In the genomic region with DNA sequence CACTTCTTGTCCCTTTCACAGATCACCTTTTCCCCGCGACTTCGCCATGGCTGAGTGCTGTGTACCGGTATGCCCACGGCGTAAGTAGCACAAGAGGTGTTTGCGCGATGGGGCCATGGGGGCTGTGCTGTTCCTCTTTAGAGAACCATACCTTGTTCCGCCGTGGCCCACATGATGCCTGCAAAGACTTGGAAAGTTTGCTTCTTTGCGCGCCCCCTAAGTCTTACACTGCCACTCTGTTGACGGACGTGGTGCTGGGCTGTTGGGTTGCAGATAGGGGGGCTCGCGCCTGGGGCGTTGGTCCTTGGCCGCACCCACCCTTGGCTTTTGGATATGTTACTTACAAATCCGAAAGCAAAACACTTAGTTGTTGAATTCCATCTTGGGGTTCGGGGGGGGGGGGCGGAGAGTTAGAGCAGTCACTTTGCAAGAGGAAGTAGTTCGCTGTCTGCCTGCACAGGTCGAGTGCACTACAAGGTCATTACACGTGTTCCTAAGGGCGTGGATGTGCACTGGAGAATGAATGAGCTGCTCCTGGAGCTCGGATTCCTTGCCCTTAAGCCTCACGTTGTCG, we compare ENCODE assay signal across 8 mouse cellular contexts. TPM values are rescaled to one million over a fixed set of nuclear protein-coding genes. Genes with fewer than 3 reads are reported as not detected.
A peak's percentile ranks its signal among the peaks of the same experiment; 100 is the strongest.
DNase-seq lines count a peak whose midpoint lies in the region; ATAC-seq and TF ChIP-seq lines count a peak whose summit lies in the region.

No protein-coding gene starts in this region.

- peak overlapping the region; percentile 97 for H3K9ac ChIP-seq in heart, embryonic 14.5 days (ENCODE audit: low read length)
- H3K9ac ChIP-seq in hindbrain, embryonic 15.5 days = peak overlapping the region; percentile 94
- H3K9ac ChIP-seq in lung, embryonic 16.5 days (ENCODE audit: low read length) = peak overlapping the region; percentile 97

- WGBS in heart, embryonic 14.5 days = under 1% methylated on average over 28 of the region's 28 CpGs
- WGBS in hindbrain, embryonic 15.5 days = under 1% methylated on average over 28 of the region's 28 CpGs
- WGBS in lung, embryonic 16.5 days = under 1% methylated on average over 28 of the region's 28 CpGs

- peak overlapping the region; percentile 97 for H3K27ac ChIP-seq in heart, embryonic 14.5 days (replicated peaks in 1 of 2; ENCODE audit: control insufficient read depth in 1 of 2, insufficient read depth in 1 of 2, low read depth in 2 of 2, low read length in 2 of 2)
- peak overlapping the region; percentile 87 for H3K27ac ChIP-seq in bone marrow macrophage, adult 2 months (ENCODE audit: insufficient read depth, low read depth, low read length)
- H3K27ac ChIP-seq in hindbrain, embryonic 15.5 days (replicated peaks) = peak overlapping the region; percentile 98
- peak overlapping the region; percentile 98 for H3K27ac ChIP-seq in lung, embryonic 16.5 days (ENCODE audit: low read length)

- H3K27me3 ChIP-seq in heart, embryonic 14.5 days (ENCODE audit: control insufficient read depth, insufficient read depth, low read length) = no peaks in the 10 kb centered on the region
- no peaks in the 10 kb centered on the region for H3K27me3 ChIP-seq in hindbrain, embryonic 15.5 days
- H3K27me3 ChIP-seq in lung, embryonic 16.5 days (ENCODE audit: control insufficient read depth, insufficient read depth, low read depth, low read length) = no peaks in the 10 kb centered on the region

- no peaks in the 10 kb centered on the region for H3K9me3 ChIP-seq in heart, embryonic 14.5 days (ENCODE audit: control insufficient read depth, low read length)
- no peaks in the 10 kb centered on the region for H3K9me3 ChIP-seq in hindbrain, embryonic 15.5 days
- H3K9me3 ChIP-seq in lung, embryonic 16.5 days (ENCODE audit: control insufficient read depth, low read length) = no peaks in the 10 kb centered on the region

- ATAC-seq in heart, embryonic 14.5 days (ENCODE audit: insufficient number of reproducible peaks, insufficient read depth, low FRiP score, low read depth) = no peak
- ATAC-seq in hindbrain, embryonic 15.5 days (ENCODE audit: low FRiP score, low read depth) = peak; percentile 28
- no peak; the same call in 1 of the 2 replicates for ATAC-seq in lung, embryonic 16.5 days (ENCODE audit: low read depth)

- no peak for DNase-seq in heart, adult 8-10 months (ENCODE audit: low spot score)
- no peak for DNase-seq in left cerebral cortex, adult 8-10 months (ENCODE audit: low spot score in 2 of 2)
- no peak for DNase-seq in left cerebral cortex, adult 9 months (ENCODE audit: low spot score in 2 of 2)
- no peak for DNase-seq in yolk sac, embryonic 10.5 days (ENCODE audit: low spot score)

- peaks cover 10 to 30% of the 10 kb centered on the region in 2 experiments for H3K4me1 ChIP-seq in heart, embryonic 14.5 days (ENCODE audit: control insufficient read depth in 2 of 2, insufficient read depth in 2 of 2, low read length in 2 of 2)
- H3K4me1 ChIP-seq in bone marrow macrophage, adult 2 months (ENCODE audit: control insufficient read depth, insufficient read depth, low read length) = peaks cover 24% of the 10 kb centered on the region
- peaks cover 25% of the 10 kb centered on the region for H3K4me1 ChIP-seq in hindbrain, embryonic 15.5 days (replicated peaks)
- peaks cover 16% of the 10 kb centered on the region for H3K4me1 ChIP-seq in lung, embryonic 16.5 days (replicated peaks; ENCODE audit: control insufficient read depth, insufficient read depth, low read length)

- peaks cover 42% of the 10 kb centered on the region for H3K36me3 ChIP-seq in heart, embryonic 14.5 days (ENCODE audit: control insufficient read depth, insufficient read depth, low read length)
- H3K36me3 ChIP-seq in hindbrain, embryonic 15.5 days = peaks cover 16% of the 10 kb centered on the region
- peaks cover 16% of the 10 kb centered on the region for H3K36me3 ChIP-seq in lung, embryonic 16.5 days (ENCODE audit: control insufficient read depth, insufficient read depth, low read length)

- no peak for TF ChIP-seq CTCF in bone marrow macrophage, adult 2 months (IDR thresholded peaks at IDR 0.05; ENCODE audit: low read depth, low read length)

- H3K4me3 ChIP-seq in heart, embryonic 14.5 days (ENCODE audit: control insufficient read depth in 1 of 2, insufficient read depth in 1 of 2, low read depth in 1 of 2, low read length in 2 of 2) = peak overlapping the region; percentile 95 to 96
- H3K4me3 ChIP-seq in bone marrow macrophage, adult 2 months (ENCODE audit: insufficient read depth, low read length) = peak overlapping the region; percentile 100
- H3K4me3 ChIP-seq in hindbrain, embryonic 15.5 days = peak overlapping the region; percentile 99
- peak overlapping the region; percentile 99 for H3K4me3 ChIP-seq in lung, embryonic 16.5 days (ENCODE audit: low read length)

- H3K4me2 ChIP-seq in heart, embryonic 14.5 days (ENCODE audit: low read length) = peak overlapping the region; percentile 93
- H3K4me2 ChIP-seq in hindbrain, embryonic 15.5 days = peak overlapping the region; percentile 83
- H3K4me2 ChIP-seq in lung, embryonic 16.5 days (ENCODE audit: low read depth, low read length) = peak overlapping the region; percentile 77

- no peak for TF ChIP-seq POLR2A in bone marrow macrophage, adult 2 months (IDR thresholded peaks at IDR 0.05; ENCODE audit: borderline replicate concordance, low read depth, low read length)

RNA-seq across cellular contexts. Expression of gene Vdac2, which starts 6.9 kb away (rescaled TPM):
- 533 and 556 TPM in 2 replicates for polyA plus RNA-seq in heart, embryonic 14.5 days (2014; fragmentation: Nextera tagmentation; extraction: Ambion mirVana)
- 100 to 1,000 TPM; 468 to 498 (median 480) TPM for total RNA-seq in heart, adult 8-10 months (2022)
- polyA plus RNA-seq in bone marrow macrophage, adult 2 months (2012; ENCODE audit: insufficient read depth, insufficient read length, missing spikeins) = 211 and 222 TPM in 2 replicates
- polyA plus RNA-seq in hindbrain, embryonic 15.5 days (2015; fragmentation: Nextera tagmentation; extraction: Ambion mirVana) = 282 TPM in 2 replicates
- polyA plus RNA-seq in lung, embryonic 16.5 days (2015; fragmentation: Nextera tagmentation; extraction: Ambion mirVana) = 253 and 264 TPM in 2 replicates
- 100 to 1,000 TPM; 242 to 257 (median 249) TPM for total RNA-seq in left cerebral cortex, adult 8-10 months (2022)

RNA-seq across cellular contexts. Expression of gene Comtd1, which starts 16.9 kb away (rescaled TPM):
- 41.0 and 47.1 TPM in 2 replicates for polyA plus RNA-seq in heart, embryonic 14.5 days (2014; fragmentation: Nextera tagmentation; extraction: Ambion mirVana)
- total RNA-seq in heart, adult 8-10 months (2022) = 10 to 100 TPM in 2 of 4 experiments, 1 to 10 TPM in 2; 8.4 to 12.0 (median 10.3) TPM
- polyA plus RNA-seq in bone marrow macrophage, adult 2 months (2012; ENCODE audit: insufficient read depth, insufficient read length, missing spikeins) = 15.5 and 23.1 TPM in 2 replicates
- 59.9 and 63.0 TPM in 2 replicates for polyA plus RNA-seq in hindbrain, embryonic 15.5 days (2015; fragmentation: Nextera tagmentation; extraction: Ambion mirVana)
- polyA plus RNA-seq in lung, embryonic 16.5 days (2015; fragmentation: Nextera tagmentation; extraction: Ambion mirVana) = 13.2 and 17.5 TPM in 2 replicates
- 10 to 100 TPM; 23.8 to 32.8 (median 30.7) TPM for total RNA-seq in left cerebral cortex, adult 8-10 months (2022)
